Mouse (Mus musculus) limb, embryonic 14.5 days (tissue): ENCODE measurements at regions not wholly inside any gene's neighbourhood (a gene's known extent, or its start where the extent isn't known, plus 50 kb on each side); places are given as distances from the start of the nearest gene placed in this dataset.

Experiments used
- ATAC-seq: fragments of 200-750 bp; cut with Nextera tagmentation; 2 replicates; pipeline ENCODE4 v1.8.0; 2017; ENCODE audit warnings: low read depth, moderate number of reproducible peaks, moderate TSS enrichment; ENCODE audit not compliant: low FRiP score
- DNase-seq: peaks from one replicate; pipeline ENCODE4 v3.0.0-alpha.2; 2015; ENCODE audit warnings: low spot score
- H3K27ac ChIP-seq: fragments of 300-500 bp; sonication (generic); replicated peaks from 2 replicates; pipeline ENCODE4 v1.5.1; 2014; ENCODE audit warnings: low read depth, mild to moderate bottlenecking, low read length, moderate library complexity, mixed read lengths
- H3K27me3 ChIP-seq: fragments of 300-500 bp; sonication (generic); 2 replicates; pipeline ENCODE4 v1.6.1; 2014; ENCODE audit warnings: low read length, mixed read lengths; ENCODE audit not compliant: control insufficient read depth, insufficient read depth
- H3K36me3 ChIP-seq: fragments of 300-500 bp; sonication (generic); 2 replicates; pipeline ENCODE4 v1.6.1; 2014; ENCODE audit warnings: mild to moderate bottlenecking, low read length, moderate library complexity, mixed read lengths; ENCODE audit not compliant: control insufficient read depth, insufficient read depth
- H3K4me1 ChIP-seq: fragments of 300-500 bp; sonication (generic); 2 replicates; pipeline ENCODE4 v1.6.1; 2014; ENCODE audit warnings: antibody characterized with exemption, low read length, mixed read lengths; ENCODE audit not compliant: control insufficient read depth, insufficient read depth
- H3K4me2 ChIP-seq: fragments of 300-500 bp; sonication (generic); replicated peaks from 2 replicates; pipeline ENCODE4 v1.6.1; 2014; ENCODE audit warnings: low read depth, mild to moderate bottlenecking, low read length, moderate library complexity; ENCODE audit not compliant: severe bottlenecking
- H3K4me3 ChIP-seq: fragments of 300-500 bp; sonication (generic); replicated peaks from 2 replicates; pipeline ENCODE4 v1.5.1; 2014; ENCODE audit warnings: low read length
- H3K9ac ChIP-seq: fragments of 300-500 bp; sonication (generic); 2 replicates; pipeline ENCODE4 v1.6.1; 2014; ENCODE audit warnings: mild to moderate bottlenecking, low read depth, low read length, moderate library complexity; ENCODE audit not compliant: severe bottlenecking
- H3K9me3 ChIP-seq: fragments of 300-500 bp; sonication (generic); 2 replicates; pipeline ENCODE4 v1.6.1; 2016; ENCODE audit warnings: low read length; ENCODE audit not compliant: control insufficient read depth
- POLR2A ChIP-seq: fragments of 200-500 bp; IDR thresholded peaks from 2 replicates; pipeline ENCODE4 v1.8.0; 2012; ENCODE audit warnings: inconsistent platforms, mild to moderate bottlenecking, moderate library complexity, borderline replicate concordance; ENCODE audit not compliant: insufficient read depth, insufficient read length; ENCODE audit errors: extremely low read depth
- WGBS: fragments of 180-500 bp; shearing (Covaris S2); extraction: QIAGEN DNeasy Blood & Tissue Kit; methylation state at CpG from one replicate; pipeline ENCODE4 v1.1.7; 2014; 5-methylcytosine and 5-hydroxymethylcytosine counted together

DNA sequence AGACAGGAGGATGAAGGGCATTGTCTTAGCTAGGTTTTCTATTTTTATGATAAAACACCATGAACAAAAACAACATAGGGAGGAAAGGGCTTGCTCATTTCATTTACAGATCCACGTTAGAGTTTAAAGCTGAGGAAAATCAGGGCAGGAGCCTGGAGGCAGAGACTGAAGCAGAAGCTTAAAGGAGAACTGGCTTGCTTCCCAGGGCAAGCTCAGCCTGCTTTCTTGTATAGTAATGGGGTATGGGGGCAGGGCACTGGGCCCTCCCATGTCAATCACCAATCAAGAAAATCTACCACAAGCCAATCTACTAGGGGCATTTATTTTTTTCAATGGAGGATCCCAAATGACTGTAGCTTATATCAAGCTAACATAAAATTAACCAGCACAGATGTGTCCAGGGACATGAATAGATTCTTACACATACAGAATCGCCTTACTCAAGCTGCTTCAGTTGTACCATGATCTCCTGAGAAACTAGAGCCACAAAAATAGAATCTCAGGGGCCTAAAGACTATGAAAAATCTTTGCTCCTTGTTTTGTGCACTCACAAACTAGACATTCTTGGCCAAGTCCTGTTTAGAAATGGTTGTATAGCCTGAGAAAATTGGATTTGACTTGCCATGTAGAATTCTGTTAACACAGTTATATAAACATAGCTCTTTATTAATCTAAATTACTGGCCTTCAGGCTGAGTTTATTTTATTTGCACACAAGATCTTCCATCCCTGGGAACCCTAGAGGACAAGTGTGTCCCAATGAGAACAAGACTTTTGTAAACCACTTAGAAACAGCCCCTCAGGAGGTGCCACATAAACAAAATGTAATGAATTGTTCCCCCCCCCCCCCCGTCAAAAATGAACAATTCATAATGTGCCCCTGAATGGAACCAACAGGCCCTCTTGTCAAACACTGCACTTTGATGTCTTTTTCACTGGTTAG lies 164.7 kb downstream of the Gsdmc2 start:
- ATAC-seq, result no peak
- no peak for DNase-seq
- no peak for TF ChIP-seq POLR2A
- 61% methylated on average over 3 of the region's 3 CpGs for WGBS
- Histone ChIP-seq H3K27me3 (no peaks in the 10 kb centered on the region), H3K36me3 (no peaks in the 10 kb centered on the region), H3K4me2 (no peak overlapping the region), H3K9me3 (no peaks in the 10 kb centered on the region), H3K27ac (no peak overlapping the region), H3K4me1 (peaks cover 3% of the 10 kb centered on the region; the same call in 1 of the 2 replicates), H3K4me3 (no peak overlapping the region), H3K9ac (no peak overlapping the region)

DNA sequence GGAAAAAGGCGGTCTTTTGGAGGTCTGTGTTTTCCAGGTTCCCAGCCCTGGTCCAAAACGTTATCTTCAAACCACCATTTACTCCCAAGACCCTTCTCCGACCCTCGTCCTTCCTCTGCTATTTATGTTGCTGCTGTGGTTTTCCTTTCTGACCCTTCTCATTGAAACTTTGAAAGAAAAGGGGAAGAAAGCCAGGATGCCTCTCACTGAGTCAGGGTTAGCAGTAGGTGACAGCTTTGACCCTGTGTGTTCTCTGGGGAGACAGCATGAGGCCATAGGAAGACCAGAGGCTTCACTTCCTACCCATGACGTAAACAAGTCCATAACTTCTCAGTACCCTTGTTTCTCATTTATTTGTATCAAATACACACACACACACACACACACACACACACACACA lies 166.1 kb downstream of the Gsdmc2 start:
- Histone ChIP-seq H3K27ac (no peak overlapping the region), H3K4me3 (no peak overlapping the region), H3K4me2 (no peak overlapping the region), H3K9me3 (no peaks in the 10 kb centered on the region), H3K36me3 (no peaks in the 10 kb centered on the region), H3K4me1 (peaks cover 3% of the 10 kb centered on the region; the same call in 1 of the 2 replicates), H3K27me3 (no peaks in the 10 kb centered on the region), H3K9ac (no peak overlapping the region)
- DNase-seq (no peak), ATAC-seq (no peak)
- no peak for TF ChIP-seq POLR2A
- WGBS, result 77% methylated on average over 5 of the region's 5 CpGs

DNA sequence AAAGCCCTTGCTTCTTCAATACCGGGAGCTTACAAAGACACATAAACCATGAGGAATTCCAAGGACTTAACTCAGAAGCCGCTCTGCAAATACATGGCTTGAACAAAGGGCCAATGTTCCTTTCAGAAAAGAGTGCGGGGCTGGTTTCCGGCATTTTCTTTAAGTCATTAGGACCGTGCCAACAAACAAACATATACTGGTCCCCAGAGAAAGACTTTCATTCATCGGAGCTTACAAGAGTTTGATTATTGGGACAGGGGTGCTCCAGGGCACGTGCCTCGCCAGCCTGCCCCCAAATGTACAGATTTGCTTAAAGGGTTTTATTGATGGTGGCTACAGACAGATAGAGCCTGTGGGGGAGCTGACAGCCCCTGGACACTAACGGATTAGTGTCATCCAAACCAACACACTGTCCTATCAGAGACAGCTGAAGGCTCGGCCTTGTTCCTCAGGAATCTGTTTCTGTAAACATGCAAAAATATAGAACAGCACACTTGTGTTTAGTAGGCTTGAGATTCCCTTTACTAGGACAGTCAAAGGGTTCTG lies 169.4 kb downstream of the Gsdmc2 start:
- Histone ChIP-seq H3K27me3 (no peaks in the 10 kb centered on the region), H3K9me3 (no peaks in the 10 kb centered on the region), H3K4me2 (no peak overlapping the region), H3K27ac (0 out of 2 replicates have a peak overlapping the region, but pooled peaks have one; percentile 4), H3K9ac (no peak overlapping the region), H3K4me1 (peaks cover 3% of the 10 kb centered on the region; the same call in 1 of the 2 replicates), H3K4me3 (no peak overlapping the region), H3K36me3 (no peaks in the 10 kb centered on the region)
- no peak for DNase-seq
- ATAC-seq, result no peak
- TF ChIP-seq POLR2A, result no peak
- 58% methylated on average over 10 of the region's 10 CpGs for WGBS

DNA sequence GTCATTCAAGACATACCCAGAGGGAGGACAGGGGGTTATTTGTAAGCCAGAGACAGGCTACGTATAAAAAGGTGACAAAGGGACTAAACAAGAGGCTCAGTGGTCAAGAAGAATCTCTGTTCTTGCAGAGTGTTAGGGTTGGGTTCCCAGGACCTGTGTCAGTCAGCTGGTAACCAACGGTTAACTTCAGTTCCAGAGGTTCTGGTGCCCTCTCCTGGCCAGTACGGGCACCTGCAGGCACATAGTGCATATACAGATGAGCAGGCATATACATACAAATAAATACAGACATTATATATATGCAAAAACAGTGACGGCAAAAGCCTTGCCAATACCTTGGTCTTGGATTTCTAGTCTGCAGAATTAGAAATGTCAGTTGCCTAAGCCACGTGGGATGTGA lies 170.6 kb downstream of the Gsdmc2 start:
- Histone ChIP-seq H3K36me3 (no peaks in the 10 kb centered on the region), H3K9me3 (no peaks in the 10 kb centered on the region), H3K4me2 (no peak overlapping the region), H3K27ac (no peak overlapping the region), H3K9ac (no peak overlapping the region), H3K27me3 (no peaks in the 10 kb centered on the region), H3K4me1 (peaks cover 3% of the 10 kb centered on the region; the same call in 1 of the 2 replicates), H3K4me3 (no peak overlapping the region)
- TF ChIP-seq POLR2A, result no peak
- no peak for DNase-seq
- 93% methylated on average over 5 of the region's 5 CpGs for WGBS
- no peak for ATAC-seq

DNA sequence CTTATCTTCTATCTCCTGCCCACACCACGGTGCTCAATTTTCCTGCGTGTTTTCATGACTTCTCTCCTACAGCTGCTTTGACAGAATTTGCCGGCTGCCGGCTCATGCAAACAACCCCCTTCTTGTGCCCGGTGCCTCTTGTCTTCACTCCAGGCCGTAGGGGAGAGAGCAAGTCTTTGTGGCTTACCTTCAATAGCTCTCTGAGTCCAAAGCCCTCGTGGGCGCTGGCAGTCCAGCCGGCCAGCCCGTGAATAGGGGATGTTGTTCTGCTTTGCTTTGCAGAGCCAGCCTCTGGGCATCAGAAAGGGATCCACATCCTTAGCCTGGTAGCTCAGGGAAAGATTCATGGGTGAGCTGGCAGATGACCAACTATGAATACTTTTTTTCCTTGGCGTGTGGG lies 173.9 kb downstream of the Gsdmc2 start:
- no peak for ATAC-seq
- Histone ChIP-seq H3K4me2 (no peak overlapping the region), H3K36me3 (no peaks in the 10 kb centered on the region), H3K9me3 (no peaks in the 10 kb centered on the region), H3K27me3 (no peaks in the 10 kb centered on the region), H3K27ac (0 out of 2 replicates have a peak overlapping the region, but pooled peaks have one; percentile 39), H3K4me3 (no peak overlapping the region), H3K9ac (no peak overlapping the region), H3K4me1 (peaks cover 3% of the 10 kb centered on the region; the same call in 1 of the 2 replicates)
- no peak for TF ChIP-seq POLR2A
- no peak for DNase-seq
- WGBS, result 68% methylated on average over 11 of the region's 11 CpGs
